Mouse (Mus musculus) embryonic facial prominence, embryonic 11.5 days (tissue): Measurements from ENCODE around the gene Hoxb9. TPM values are rescaled to one million over a fixed set of nuclear protein-coding genes. Genes with fewer than 3 reads are reported as not detected.
A peak's percentile ranks its signal among the peaks of the same experiment; 100 is the strongest.

Source experiments
- ATAC-seq: fragments of 200-750 bp; cut with Nextera tagmentation; replicated peaks from 2 replicates; pipeline ENCODE4 v1.8.0; 2017; ENCODE audit warnings: low read depth; ENCODE audit not compliant: insufficient number of reproducible peaks, low FRiP score, low TSS enrichment
- DNase-seq: peaks from one replicate; pipeline ENCODE4 v3.0.0-alpha.2; 2015; ENCODE audit warnings: low spot score
- H3K27ac ChIP-seq: fragments of 300-500 bp; sonication (generic); replicated peaks from 2 replicates; pipeline ENCODE4 v1.5.1; 2014; ENCODE audit warnings: mild to moderate bottlenecking, low read depth, low read length, control low read depth
- H3K27me3 ChIP-seq: fragments of 300-500 bp; sonication (generic); 2 replicates; pipeline ENCODE4 v1.6.1; 2014; ENCODE audit warnings: mild to moderate bottlenecking, low read length, moderate library complexity, mixed read lengths; ENCODE audit not compliant: control insufficient read depth, insufficient read depth
- H3K36me3 ChIP-seq: fragments of 300-500 bp; sonication (generic); replicated peaks from 2 replicates; pipeline ENCODE4 v1.6.1; 2014; ENCODE audit warnings: low read depth, mild to moderate bottlenecking, low read length, moderate library complexity, mixed read lengths; ENCODE audit not compliant: control insufficient read depth, insufficient read depth
- H3K4me1 ChIP-seq: fragments of 300-500 bp; sonication (generic); 2 replicates; pipeline ENCODE4 v1.6.1; 2014; ENCODE audit warnings: low read length, mixed read lengths; ENCODE audit not compliant: control insufficient read depth, insufficient read depth
- H3K4me2 ChIP-seq: fragments of 300-500 bp; sonication (generic); 2 replicates; pipeline ENCODE4 v1.6.1; 2014; ENCODE audit warnings: low read depth, mild to moderate bottlenecking, control low read depth, low read length, moderate library complexity
- H3K4me3 ChIP-seq: fragments of 300-500 bp; sonication (generic); 2 replicates; pipeline ENCODE4 v1.5.1; 2014; ENCODE audit warnings: low read depth, low read length, control low read depth
- H3K9ac ChIP-seq: fragments of 300-500 bp; sonication (generic); replicated peaks from 2 replicates; pipeline ENCODE4 v1.6.1; 2014; ENCODE audit warnings: mild to moderate bottlenecking, control low read depth, low read length
- H3K9me3 ChIP-seq: fragments of 300-500 bp; sonication (generic); replicated peaks from 2 replicates; pipeline ENCODE4 v1.6.1; 2016; ENCODE audit warnings: mild to moderate bottlenecking, low read length, inconsistent platforms, mixed read lengths; ENCODE audit not compliant: control insufficient read depth
- WGBS: fragments of 180-500 bp; shearing (Covaris S2); extraction: QIAGEN DNeasy Blood & Tissue Kit; methylation state at CpG from one replicate; pipeline ENCODE4 v1.1.7; 2014; 5-methylcytosine and 5-hydroxymethylcytosine counted together
- polyA plus RNA-seq: library from polyadenylated mRNA; unstranded; fragments of >200 nt; fragmentation: Nextera tagmentation; extraction: Ambion mirVana; gene quantifications from 2 replicates; pipeline ENCODE4 v1.2.1, GENCODE M21; 2014

The Hoxb9 gene
- polyA plus RNA-seq, 1 experiment from 2014 or later: 0.38 TPM

GRCm38 (mm10) chr11:96254221-96254620, 17.0 kb upstream of the Hoxb9 start:
- Histone ChIP-seq H3K27me3 (peaks cover 97% of the 10 kb centered on the region), H3K9me3 (no peaks in the 10 kb centered on the region), H3K4me1 (no peaks in the 10 kb centered on the region), H3K27ac (no peak overlapping the region), H3K4me2 (no peak overlapping the region), H3K4me3 (no peak overlapping the region), H3K9ac (no peak overlapping the region), H3K36me3 (no peaks in the 10 kb centered on the region)
- ATAC-seq (no peak), DNase-seq (no peak)
- WGBS: under 1% methylated on average over 11 of the region's 11 CpGs

DNA sequence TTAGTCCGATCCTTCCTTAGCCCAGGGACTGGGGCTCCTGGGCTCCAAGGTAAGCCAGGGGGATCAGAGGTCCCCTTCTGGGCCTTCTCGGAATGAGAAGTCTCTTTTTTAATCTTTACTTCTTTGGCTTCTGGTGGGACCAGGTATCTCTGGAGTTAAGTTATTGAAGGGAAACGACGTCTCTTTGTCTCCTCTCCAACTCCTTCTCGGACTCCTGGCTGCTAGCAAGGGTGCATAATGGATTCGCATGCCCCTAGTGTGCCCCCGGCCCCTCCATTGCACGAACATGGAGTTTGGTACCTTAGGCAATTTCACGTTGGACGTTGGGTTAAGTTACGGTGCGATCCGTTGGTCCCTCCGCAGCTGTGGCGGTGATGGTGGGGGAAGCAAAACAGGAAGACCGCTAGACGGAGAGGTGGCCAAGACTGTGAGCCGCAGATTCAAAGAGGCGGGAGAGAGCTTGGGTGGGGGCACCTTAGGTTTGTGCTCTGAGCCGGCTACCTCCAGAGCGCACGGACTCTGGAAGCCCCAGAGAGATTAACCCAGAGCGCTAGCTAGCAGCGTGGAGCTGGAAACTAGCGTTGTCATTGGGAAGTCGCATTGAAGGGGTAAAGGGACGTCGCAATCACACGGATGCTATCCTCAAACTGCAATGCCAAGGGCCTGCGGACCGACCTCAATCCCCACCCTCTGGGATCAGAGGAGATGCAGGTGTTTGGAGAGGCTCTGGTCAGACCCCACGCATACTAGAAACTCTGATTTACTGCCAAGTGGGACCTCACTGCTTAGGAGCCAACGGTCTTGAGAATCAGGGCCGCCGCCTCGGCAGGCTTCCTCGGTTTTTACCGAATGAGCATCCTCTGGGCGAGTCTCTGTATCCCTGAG, 15.9 kb upstream of the Hoxb9 start:
- H3K36me3 ChIP-seq: no peaks in the 10 kb centered on the region
- H3K4me1 ChIP-seq: no peaks in the 10 kb centered on the region
- no peak overlapping the region for H3K4me3 ChIP-seq
- no peak for DNase-seq
- no peak overlapping the region for H3K27ac ChIP-seq
- no peak overlapping the region for H3K4me2 ChIP-seq
- peaks cover 99% of the 10 kb centered on the region for H3K27me3 ChIP-seq
- H3K9ac ChIP-seq: no peak overlapping the region
- no peaks in the 10 kb centered on the region for H3K9me3 ChIP-seq
- ATAC-seq: no peak
- 1% methylated on average over 39 of the region's 39 CpGs for WGBS

- Histone ChIP-seq H3K4me3 (no peak overlapping the region), H3K27ac (no peak overlapping the region), H3K9me3 (no peaks in the 10 kb centered on the region), H3K4me1 (no peaks in the 10 kb centered on the region), H3K36me3 (no peaks in the 10 kb centered on the region), H3K9ac (no peak overlapping the region), H3K27me3 (peaks cover 99% of the 10 kb centered on the region), H3K4me2 (no peak overlapping the region)
- DNase-seq: no peak
- WGBS: 4% methylated on average over 14 of the region's 14 CpGs
- ATAC-seq: no peak
Observed at GRCm38 (mm10) chr11:96255996-96256445, 15.2 kb upstream of the Hoxb9 start.

- ATAC-seq (no peak), DNase-seq (no peak)
- no peak overlapping the region for H3K4me2 ChIP-seq
- 24% methylated on average over 2 of the region's 2 CpGs for WGBS
- H3K9me3 ChIP-seq: no peaks in the 10 kb centered on the region
- no peaks in the 10 kb centered on the region for H3K4me1 ChIP-seq
- no peak overlapping the region for H3K4me3 ChIP-seq
- H3K9ac ChIP-seq: no peak overlapping the region
- no peak overlapping the region for H3K27ac ChIP-seq
- H3K27me3 ChIP-seq: peaks cover 100% of the 10 kb centered on the region
- no peaks in the 10 kb centered on the region for H3K36me3 ChIP-seq
Observed at GRCm38 (mm10) chr11:96257141-96257540, 14.1 kb upstream of the Hoxb9 start.

DNA sequence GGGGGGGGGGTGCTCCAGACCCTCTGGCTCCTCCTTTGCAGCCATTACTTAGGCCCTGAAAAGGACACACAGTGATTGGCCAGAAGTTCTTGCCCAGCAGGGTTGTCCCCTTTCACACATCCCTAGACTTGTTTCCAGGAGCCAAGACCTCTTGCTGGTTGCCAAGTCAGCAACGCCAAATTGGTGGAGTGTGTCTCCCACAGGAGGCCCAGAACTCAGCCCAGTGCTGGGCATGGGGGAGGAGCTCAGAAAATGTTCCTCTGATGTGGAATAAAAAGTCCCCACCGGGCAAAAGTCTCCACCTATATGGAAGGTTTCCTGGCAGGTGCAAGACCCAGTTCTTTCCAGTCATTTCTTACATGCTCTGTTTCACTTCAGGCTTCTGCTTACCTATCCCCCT, 12.2 kb upstream of the Hoxb9 start:
- DNase-seq (no peak), ATAC-seq (no peak)
- Histone ChIP-seq H3K9ac (no peak overlapping the region), H3K27ac (no peak overlapping the region), H3K9me3 (no peaks in the 10 kb centered on the region), H3K4me3 (no peak overlapping the region), H3K27me3 (peaks cover 100% of the 10 kb centered on the region), H3K4me1 (no peaks in the 10 kb centered on the region), H3K36me3 (no peaks in the 10 kb centered on the region), H3K4me2 (no peak overlapping the region)
- 4% methylated on average over 2 of the region's 2 CpGs for WGBS

GRCm38 (mm10) chr11:96259511-96259910, 11.7 kb upstream of the Hoxb9 start:
- ATAC-seq: no peak
- Histone ChIP-seq H3K9me3 (no peaks in the 10 kb centered on the region), H3K27me3 (peaks cover 100% of the 10 kb centered on the region), H3K27ac (no peak overlapping the region), H3K4me1 (no peaks in the 10 kb centered on the region), H3K4me2 (no peak overlapping the region), H3K9ac (no peak overlapping the region), H3K36me3 (no peaks in the 10 kb centered on the region), H3K4me3 (no peak overlapping the region)
- no peak for DNase-seq
- WGBS: 6% methylated on average over 1 of the region's 1 CpGs

GRCm38 (mm10) chr11:96260310-96260970, 10.8 kb upstream of the Hoxb9 start:
- Histone ChIP-seq H3K9me3 (no peaks in the 10 kb centered on the region), H3K9ac (no peak overlapping the region), H3K27ac (no peak overlapping the region), H3K36me3 (no peaks in the 10 kb centered on the region), H3K4me1 (no peaks in the 10 kb centered on the region), H3K4me2 (no peak overlapping the region), H3K27me3 (peaks cover 99% of the 10 kb centered on the region), H3K4me3 (no peak overlapping the region)
- WGBS: under 1% methylated on average over 23 of the region's 23 CpGs
- DNase-seq (peak; percentile 10), ATAC-seq (no peak)

- no peaks in the 10 kb centered on the region for H3K9me3 ChIP-seq
- H3K36me3 ChIP-seq: no peaks in the 10 kb centered on the region
- no peak overlapping the region for H3K4me2 ChIP-seq
- no peak overlapping the region for H3K4me3 ChIP-seq
- H3K9ac ChIP-seq: no peak overlapping the region
- no peaks in the 10 kb centered on the region for H3K4me1 ChIP-seq
- H3K27me3 ChIP-seq: peaks cover 99% of the 10 kb centered on the region
- DNase-seq: peak; percentile 79
- 2% methylated on average over 24 of the region's 24 CpGs for WGBS
- no peak overlapping the region for H3K27ac ChIP-seq
- ATAC-seq: no peak
Observed at GRCm38 (mm10) chr11:96261323-96261890, 9.8 kb upstream of the Hoxb9 start.
